Mouse (Mus musculus): ENCODE measurements at regions not wholly inside any gene's neighbourhood (a gene's known extent, or its start where the extent isn't known, plus 50 kb on each side); places are given as distances from the start of the nearest gene placed in this dataset.
"Not testable (repeated sequence)": the region's sequence is repeated elsewhere in the genome, so short reads cannot be mapped to it uniquely, and the experiment has no call there.

DNA sequence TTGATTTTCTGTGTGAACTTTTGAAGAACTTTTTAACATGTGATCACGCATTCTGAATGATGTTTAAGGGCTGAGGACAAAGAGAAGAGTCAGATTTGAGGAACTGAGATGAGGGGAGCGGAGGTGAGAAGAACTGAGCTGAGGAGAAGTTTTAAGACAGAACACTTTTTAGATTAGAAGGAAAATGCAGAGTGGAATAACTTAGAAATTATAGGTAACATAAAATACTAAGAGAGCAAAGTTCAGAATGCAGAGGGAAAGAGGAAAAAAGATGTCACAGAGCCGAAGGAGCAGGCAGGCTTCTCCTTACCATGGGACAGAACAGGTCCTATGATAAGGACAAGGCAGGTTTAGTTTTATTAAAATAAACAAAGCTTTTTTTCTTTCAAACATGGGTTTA, 73.7 kb upstream of the Cwc22 start:
- TF ChIP-seq CTCF (IDR thresholded peaks at IDR 0.05; ENCODE audit: low read depth) (no peak), EP300 (IDR thresholded peaks at IDR 0.05; ENCODE audit: low read depth) (no peak)
- Histone ChIP-seq H3K4me3 (ENCODE audit: insufficient read depth in 1 of 2, low read depth in 2 of 2, low read length in 2 of 2) (no peak overlapping the region), H3K9ac (replicated peaks) (no peak overlapping the region), H3K4me1 (replicated peaks; ENCODE audit: control insufficient read depth in 2 of 2, insufficient read depth in 2 of 2, low read length in 1 of 2) (no peaks in the 10 kb centered on the region), H3K27ac (no peak overlapping the region), H3K36me3 (replicated peaks; ENCODE audit: control insufficient read depth, insufficient read depth, low read depth) (no peaks in the 10 kb centered on the region), H3K9me3 (ENCODE audit: control insufficient read depth, low read length) (no peaks in the 10 kb centered on the region), H3K27me3 (ENCODE audit: control insufficient read depth, insufficient read depth, low read length) (no peaks in the 10 kb centered on the region), H3K4me2 (ENCODE audit: low read depth) (no peak overlapping the region)
- ATAC-seq (ENCODE audit: insufficient read depth) (no peak), DNase-seq (ENCODE audit: low read depth in 3 of 3, low spot score in 3 of 3) (no peak)
- WGBS (ENCODE audit: insufficient replicate concordance), result 65% methylated on average over 3 of the region's 3 CpGs

DNA sequence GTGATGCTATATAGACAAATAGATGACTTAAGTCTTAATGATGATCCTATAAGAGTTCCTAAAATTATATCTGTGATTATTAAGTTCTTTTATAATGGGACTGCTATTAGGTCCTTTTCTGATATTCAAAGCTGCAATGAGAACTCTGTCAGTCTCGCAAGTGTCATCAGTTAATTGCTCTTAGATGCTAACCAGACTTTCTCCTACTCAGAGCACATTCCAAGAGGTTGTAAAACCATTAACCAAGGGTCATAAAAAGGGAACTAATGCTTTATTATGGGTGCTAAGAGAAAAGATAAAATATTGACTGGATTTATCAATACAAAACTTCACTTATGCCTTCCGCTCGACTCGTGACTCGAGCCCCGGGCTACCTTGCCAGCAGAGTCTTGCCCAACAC, 66.3 kb upstream of the Cwc22 start:
- H3K27me3 ChIP-seq (ENCODE audit: control insufficient read depth, insufficient read depth, low read length); H3K27ac ChIP-seq; H3K9ac ChIP-seq (replicated peaks); ATAC-seq (ENCODE audit: insufficient read depth); H3K4me1 ChIP-seq (replicated peaks; ENCODE audit: control insufficient read depth in 2 of 2, insufficient read depth in 2 of 2, low read length in 1 of 2); H3K4me2 ChIP-seq (ENCODE audit: low read depth); H3K4me3 ChIP-seq (ENCODE audit: insufficient read depth in 1 of 2, low read depth in 2 of 2, low read length in 2 of 2); DNase-seq (ENCODE audit: low read depth in 3 of 3, low spot score in 3 of 3); H3K9me3 ChIP-seq (ENCODE audit: control insufficient read depth, low read length); H3K36me3 ChIP-seq (replicated peaks; ENCODE audit: control insufficient read depth, insufficient read depth, low read depth): not testable (repeated sequence)
- WGBS (ENCODE audit: insufficient replicate concordance), result 78% methylated on average over 6 of the region's 6 CpGs

DNA sequence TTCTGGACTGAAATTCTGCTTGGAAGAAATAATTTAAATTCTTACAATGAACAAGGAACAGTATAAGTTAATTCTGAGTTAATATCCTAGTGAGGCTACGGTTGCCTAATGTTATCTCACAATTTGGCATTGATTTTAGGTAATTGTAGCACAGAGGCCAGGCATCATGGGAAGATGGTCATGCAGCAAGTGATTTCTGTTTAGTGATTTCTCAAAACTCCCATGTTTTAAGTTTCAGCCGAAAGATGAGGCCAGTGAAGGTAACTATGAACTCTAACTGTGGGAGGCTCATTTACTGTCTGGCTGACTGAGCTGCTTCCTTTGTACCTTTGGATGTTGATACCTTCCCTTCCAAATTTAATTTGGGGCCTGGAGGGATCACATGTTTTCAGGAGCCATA, 65.6 kb upstream of the Cwc22 start:
- H3K9me3 ChIP-seq (ENCODE audit: control insufficient read depth, low read length), result no peaks in the 10 kb centered on the region
- DNase-seq (ENCODE audit: low read depth in 3 of 3, low spot score in 3 of 3) (no peak), ATAC-seq (ENCODE audit: insufficient read depth) (no peak)

DNA sequence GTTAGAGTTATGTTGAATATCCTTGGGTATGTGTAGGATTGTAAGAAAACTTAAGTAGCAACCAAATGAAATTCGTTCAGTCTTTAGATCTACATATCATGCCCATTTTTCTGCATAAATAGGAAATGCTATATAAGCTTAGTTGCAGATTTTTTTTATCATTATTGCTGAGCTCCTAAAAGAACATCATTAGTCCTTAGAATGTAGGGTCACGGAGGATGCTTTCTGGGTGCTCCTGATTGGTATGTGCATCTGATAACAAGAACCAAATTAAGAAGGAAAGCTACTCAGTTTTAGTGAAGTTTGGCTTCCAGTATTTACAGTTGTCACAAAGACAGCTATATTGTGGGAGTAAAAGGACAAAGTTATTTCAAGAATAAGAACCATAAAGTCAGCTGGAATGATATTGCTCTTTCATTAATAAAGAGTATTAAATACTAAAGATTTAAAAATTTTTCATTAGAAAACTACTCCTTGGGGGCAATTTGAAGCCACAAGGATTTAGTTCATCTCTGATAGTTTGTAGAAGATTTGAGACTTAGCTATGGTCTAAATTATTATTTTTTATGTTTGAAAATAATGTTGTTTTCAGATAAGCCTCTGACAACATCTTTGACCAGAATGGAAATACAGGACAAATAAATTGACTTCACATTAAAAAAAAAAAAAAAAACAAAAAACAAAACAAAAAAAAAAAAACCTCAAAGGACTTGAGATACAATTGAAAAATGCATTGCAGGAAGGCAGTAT, 65.1 kb upstream of the Cwc22 start:
- H3K4me2 ChIP-seq (ENCODE audit: low read depth), result no peak overlapping the region
- no peak overlapping the region for H3K27ac ChIP-seq
- no peak for DNase-seq (ENCODE audit: low read depth in 3 of 3, low spot score in 3 of 3)
- no peaks in the 10 kb centered on the region for H3K27me3 ChIP-seq (ENCODE audit: control insufficient read depth, insufficient read depth, low read length)
- H3K4me1 ChIP-seq (replicated peaks; ENCODE audit: control insufficient read depth in 2 of 2, insufficient read depth in 2 of 2, low read length in 1 of 2), result no peaks in the 10 kb centered on the region
- no peak for TF ChIP-seq EP300 (IDR thresholded peaks at IDR 0.05; ENCODE audit: low read depth)
- TF ChIP-seq CTCF (IDR thresholded peaks at IDR 0.05; ENCODE audit: low read depth), result no peak
- WGBS (ENCODE audit: insufficient replicate concordance), result 43% methylated on average over 2 of the region's 2 CpGs
- no peak overlapping the region for H3K4me3 ChIP-seq (ENCODE audit: insufficient read depth in 1 of 2, low read depth in 2 of 2, low read length in 2 of 2)
- no peaks in the 10 kb centered on the region for H3K36me3 ChIP-seq (replicated peaks; ENCODE audit: control insufficient read depth, insufficient read depth, low read depth)
- no peak overlapping the region for H3K9ac ChIP-seq (replicated peaks)
- ATAC-seq (ENCODE audit: insufficient read depth), result no peak
- H3K9me3 ChIP-seq (ENCODE audit: control insufficient read depth, low read length), result no peaks in the 10 kb centered on the region

More for the DNA sequence above, 65.6 kb upstream of the Cwc22 start:
- WGBS (ENCODE audit: insufficient replicate concordance), result 63% methylated on average over 2 of the region's 2 CpGs
- H3K9ac ChIP-seq (replicated peaks), result no peak overlapping the region
- H3K36me3 ChIP-seq (replicated peaks; ENCODE audit: control insufficient read depth, insufficient read depth, low read depth), result no peaks in the 10 kb centered on the region
- H3K4me3 ChIP-seq (ENCODE audit: insufficient read depth in 1 of 2, low read depth in 2 of 2, low read length in 2 of 2), result no peak overlapping the region
- H3K27ac ChIP-seq, result no peak overlapping the region
- H3K27me3 ChIP-seq (ENCODE audit: control insufficient read depth, insufficient read depth, low read length), result no peaks in the 10 kb centered on the region
- no peaks in the 10 kb centered on the region for H3K4me1 ChIP-seq (replicated peaks; ENCODE audit: control insufficient read depth in 2 of 2, insufficient read depth in 2 of 2, low read length in 1 of 2)
- no peak for TF ChIP-seq CTCF (IDR thresholded peaks at IDR 0.05; ENCODE audit: low read depth)
- TF ChIP-seq EP300 (IDR thresholded peaks at IDR 0.05; ENCODE audit: low read depth), result no peak
- no peak overlapping the region for H3K4me2 ChIP-seq (ENCODE audit: low read depth)

DNA sequence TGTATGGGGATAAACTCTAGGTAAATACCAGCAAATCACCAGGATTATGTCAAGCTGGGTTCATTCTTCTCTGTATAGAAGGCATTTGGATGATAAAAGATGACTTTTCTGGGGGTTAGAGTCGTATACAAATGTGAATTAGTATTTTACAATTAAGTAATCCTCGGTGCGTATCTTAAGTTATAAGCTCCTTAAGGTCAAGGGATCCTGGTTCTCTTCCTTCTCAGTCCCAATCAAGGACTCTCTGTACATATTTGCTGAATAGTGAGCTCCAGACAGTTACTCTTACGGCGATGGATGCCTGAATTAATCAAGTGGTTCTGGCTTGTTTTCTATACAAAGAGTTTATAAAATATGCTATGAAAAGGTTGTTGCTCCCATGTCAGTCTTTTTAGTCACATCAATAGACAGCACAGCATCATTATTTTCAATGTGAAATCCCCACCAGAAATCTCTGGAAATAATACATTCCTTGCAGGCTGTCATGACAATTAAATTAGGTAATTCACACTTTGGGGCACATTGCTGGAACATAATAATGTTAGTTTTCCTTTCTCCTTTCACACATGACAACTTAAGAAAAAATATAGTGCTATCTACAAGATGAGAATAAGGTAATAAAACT, 64.0 kb upstream of the Cwc22 start:
- no peak for ATAC-seq (ENCODE audit: insufficient read depth)

More for the DNA sequence above, 64.0 kb upstream of the Cwc22 start:
- no peaks in the 10 kb centered on the region for H3K36me3 ChIP-seq (replicated peaks; ENCODE audit: control insufficient read depth, insufficient read depth, low read depth)
- no peak for TF ChIP-seq EP300 (IDR thresholded peaks at IDR 0.05; ENCODE audit: low read depth)
- no peak for TF ChIP-seq CTCF (IDR thresholded peaks at IDR 0.05; ENCODE audit: low read depth)
- no peaks in the 10 kb centered on the region for H3K27me3 ChIP-seq (ENCODE audit: control insufficient read depth, insufficient read depth, low read length)
- H3K9me3 ChIP-seq (ENCODE audit: control insufficient read depth, low read length), result no peaks in the 10 kb centered on the region
- no peak for DNase-seq (ENCODE audit: low read depth in 3 of 3, low spot score in 3 of 3)
- 64% methylated on average over 5 of the region's 5 CpGs for WGBS (ENCODE audit: insufficient replicate concordance)
- H3K4me3 ChIP-seq (ENCODE audit: insufficient read depth in 1 of 2, low read depth in 2 of 2, low read length in 2 of 2), result no peak overlapping the region
- no peak overlapping the region for H3K4me2 ChIP-seq (ENCODE audit: low read depth)
- H3K27ac ChIP-seq, result no peak overlapping the region
- no peaks in the 10 kb centered on the region for H3K4me1 ChIP-seq (replicated peaks; ENCODE audit: control insufficient read depth in 2 of 2, insufficient read depth in 2 of 2, low read length in 1 of 2)
- H3K9ac ChIP-seq (replicated peaks), result no peak overlapping the region
